Mouse (Mus musculus) intestine, embryonic 15.5 days (tissue): Measurements from ENCODE around the gene Tshz2. TPM values are rescaled to one million over a fixed set of nuclear protein-coding genes. Genes with fewer than 3 reads are reported as not detected.

ENCODE experiments used
- ATAC-seq: fragments of 200-750 bp; cut with Nextera tagmentation; 2 replicates; pipeline ENCODE4 v1.8.0; 2017; ENCODE audit warnings: moderate TSS enrichment, moderate library complexity
- H3K27ac ChIP-seq: fragments of 300-500 bp; sonication (generic); 2 replicates; pipeline ENCODE4 v1.5.1; 2015; ENCODE audit warnings: mild to moderate bottlenecking, inconsistent platforms
- H3K27me3 ChIP-seq: fragments of 300-500 bp; sonication (generic); replicated peaks from 2 replicates; pipeline ENCODE4 v1.6.1; 2015; ENCODE audit warnings: inconsistent platforms
- H3K36me3 ChIP-seq: fragments of 300-500 bp; sonication (generic); 2 replicates; pipeline ENCODE4 v1.6.1; 2015; ENCODE audit warnings: inconsistent platforms
- H3K4me1 ChIP-seq: fragments of 300-500 bp; sonication (generic); replicated peaks from 2 replicates; pipeline ENCODE4 v1.6.1; 2015; ENCODE audit warnings: inconsistent platforms
- H3K4me2 ChIP-seq: fragments of 300-500 bp; sonication (generic); replicated peaks from 2 replicates; pipeline ENCODE4 v1.6.1; 2015; ENCODE audit warnings: mild to moderate bottlenecking, inconsistent platforms
- H3K4me3 ChIP-seq: fragments of 300-500 bp; sonication (generic); replicated peaks from 2 replicates; pipeline ENCODE4 v1.5.1; 2015; ENCODE audit warnings: inconsistent platforms
- H3K9ac ChIP-seq: fragments of 300-500 bp; sonication (generic); 2 replicates; pipeline ENCODE4 v1.6.1; 2015; ENCODE audit warnings: inconsistent platforms
- H3K9me3 ChIP-seq: fragments of 300-500 bp; sonication (generic); 2 replicates; pipeline ENCODE4 v1.6.1; 2016; ENCODE audit warnings: inconsistent platforms
- WGBS: fragments of 180-500 bp; shearing (Covaris S2); methylation state at CpG from one replicate; pipeline ENCODE4 v1.1.7; 2015; 5-methylcytosine and 5-hydroxymethylcytosine counted together
- polyA plus RNA-seq: library from polyadenylated mRNA; unstranded; fragments of >200 nt; fragmentation: Nextera tagmentation; extraction: Ambion mirVana; gene quantifications from 2 replicates; pipeline ENCODE4 v1.2.1, GENCODE M21; 2015

The Tshz2 gene
- polyA plus RNA-seq, 1 experiment from 2014 or later, result 17.2 TPM

DNA sequence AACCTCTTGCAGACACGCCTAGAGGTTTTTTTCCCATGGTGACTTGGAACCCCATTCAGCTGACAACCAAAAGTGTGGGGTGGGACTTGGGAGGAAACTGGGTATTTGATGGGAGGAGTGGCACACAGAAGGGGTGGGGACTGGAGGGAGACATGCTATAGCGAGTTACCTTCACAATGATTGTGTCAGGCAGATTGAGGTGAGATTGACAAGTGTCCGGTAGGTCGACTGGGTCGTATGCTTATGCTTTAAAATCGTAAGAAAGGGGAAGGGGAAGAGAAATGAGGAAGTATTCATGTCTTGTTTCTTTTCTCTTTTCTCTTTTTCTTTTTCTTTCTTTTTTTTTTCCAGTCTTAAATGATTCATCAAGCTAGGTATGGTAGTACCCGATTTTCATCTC lies 236.7 kb downstream of the Tshz2 start:
- H3K9me3 ChIP-seq, result no peaks in the 10 kb centered on the region
- no peaks in the 10 kb centered on the region for H3K36me3 ChIP-seq
- WGBS, result 80% methylated on average over 7 of the region's 7 CpGs
- H3K4me3 ChIP-seq, result no peak overlapping the region
- H3K27me3 ChIP-seq, result no peaks in the 10 kb centered on the region
- no peak overlapping the region for H3K27ac ChIP-seq
- ATAC-seq, result no peak
- H3K4me2 ChIP-seq, result no peak overlapping the region
- H3K4me1 ChIP-seq, result no peaks in the 10 kb centered on the region
- H3K9ac ChIP-seq, result no peak overlapping the region

DNA sequence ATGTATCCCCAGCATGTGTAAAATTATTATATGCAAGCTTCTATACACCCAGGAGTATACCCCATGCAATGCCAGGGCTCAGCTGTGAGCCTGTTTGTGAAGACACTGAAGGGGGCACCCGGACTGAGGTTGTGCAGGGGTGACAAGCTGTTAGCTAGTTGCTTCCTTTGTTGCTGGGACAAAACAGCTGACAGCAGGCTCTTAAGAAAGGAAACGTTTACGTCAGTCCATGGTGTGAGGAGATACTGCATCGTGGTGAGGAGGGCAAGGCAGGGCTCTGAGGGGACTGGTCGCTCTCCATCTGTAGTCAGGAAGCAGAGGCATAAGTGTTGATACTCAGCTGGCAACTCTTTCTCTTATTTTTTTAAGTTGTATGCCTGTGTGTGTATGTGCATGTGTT lies 237.7 kb downstream of the Tshz2 start:
- no peak for ATAC-seq
- no peaks in the 10 kb centered on the region for H3K27me3 ChIP-seq

DNA sequence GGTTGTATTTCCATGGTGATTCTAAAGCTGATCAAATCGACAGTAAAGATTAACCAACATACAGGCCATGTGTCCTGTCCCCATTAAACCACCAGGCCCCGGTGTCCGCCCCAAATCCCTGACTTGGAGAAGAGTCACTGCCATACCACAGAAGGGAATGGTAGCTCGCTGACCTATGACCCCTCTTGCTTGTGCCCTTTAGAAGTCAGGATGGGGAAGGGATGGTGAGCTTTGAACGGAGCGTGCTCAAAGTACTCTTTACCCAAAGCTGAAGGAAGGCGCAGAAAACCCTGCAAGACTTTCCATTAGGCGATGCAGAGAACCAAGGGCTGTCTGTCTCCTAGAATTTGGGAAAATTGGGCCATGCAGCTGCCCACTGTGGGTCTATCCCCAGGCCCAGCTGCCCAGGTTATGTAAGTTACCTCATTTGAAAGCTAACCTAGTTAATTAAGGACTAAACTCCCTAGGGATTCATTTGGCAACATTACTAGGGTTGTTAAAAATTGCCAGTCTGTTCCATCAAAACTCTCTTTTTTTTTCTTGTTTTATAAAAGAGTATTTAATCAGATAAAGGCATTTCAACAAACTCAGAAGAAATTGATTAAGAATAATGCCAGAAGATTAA lies 238.7 kb downstream of the Tshz2 start:
- Histone ChIP-seq H3K9ac (no peak overlapping the region), H3K36me3 (no peaks in the 10 kb centered on the region), H3K4me1 (no peaks in the 10 kb centered on the region), H3K27ac (no peak overlapping the region), H3K4me2 (no peak overlapping the region), H3K9me3 (no peaks in the 10 kb centered on the region), H3K4me3 (no peak overlapping the region), H3K27me3 (no peaks in the 10 kb centered on the region)
- WGBS, result 88% methylated on average over 8 of the region's 8 CpGs
- ATAC-seq, result no peak

More for the DNA sequence above, 237.7 kb downstream of the Tshz2 start:
- 52% methylated on average over 5 of the region's 5 CpGs for WGBS
- no peaks in the 10 kb centered on the region for H3K36me3 ChIP-seq
- no peak overlapping the region for H3K27ac ChIP-seq
- no peaks in the 10 kb centered on the region for H3K4me1 ChIP-seq
- H3K4me3 ChIP-seq, result no peak overlapping the region
- H3K9ac ChIP-seq, result no peak overlapping the region
- H3K4me2 ChIP-seq, result no peak overlapping the region
- no peaks in the 10 kb centered on the region for H3K9me3 ChIP-seq

DNA sequence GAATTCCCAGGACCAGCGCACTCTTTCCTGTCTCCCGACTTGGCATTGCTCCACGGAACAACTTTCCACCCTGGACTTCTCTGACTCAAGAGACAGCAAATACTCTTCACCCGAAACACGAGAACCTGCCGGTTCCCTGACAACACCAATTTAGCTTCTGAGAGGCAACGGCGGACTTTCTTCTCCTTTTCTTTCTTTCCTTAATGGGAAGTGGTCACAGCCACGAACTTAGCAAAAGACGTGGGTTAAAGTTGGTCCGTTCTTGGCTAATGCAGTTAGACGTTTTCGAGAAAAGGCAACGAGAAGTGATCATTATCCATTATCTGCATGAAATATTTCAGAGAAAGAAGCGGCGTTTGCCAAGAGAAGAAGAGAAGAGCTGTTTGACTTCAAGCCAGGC lies 240.6 kb downstream of the Tshz2 start:
- WGBS, result 56% methylated on average over 16 of the region's 16 CpGs
- Histone ChIP-seq H3K4me1 (no peaks in the 10 kb centered on the region), H3K27ac (peak overlapping the region; percentile 36; the same call in 1 of the 2 replicates), H3K36me3 (no peaks in the 10 kb centered on the region), H3K4me3 (no peak overlapping the region), H3K4me2 (peak overlapping the region; percentile 19), H3K27me3 (no peaks in the 10 kb centered on the region), H3K9ac (no peak overlapping the region; the same call in 1 of the 2 replicates), H3K9me3 (no peaks in the 10 kb centered on the region)
- no peak for ATAC-seq

DNA sequence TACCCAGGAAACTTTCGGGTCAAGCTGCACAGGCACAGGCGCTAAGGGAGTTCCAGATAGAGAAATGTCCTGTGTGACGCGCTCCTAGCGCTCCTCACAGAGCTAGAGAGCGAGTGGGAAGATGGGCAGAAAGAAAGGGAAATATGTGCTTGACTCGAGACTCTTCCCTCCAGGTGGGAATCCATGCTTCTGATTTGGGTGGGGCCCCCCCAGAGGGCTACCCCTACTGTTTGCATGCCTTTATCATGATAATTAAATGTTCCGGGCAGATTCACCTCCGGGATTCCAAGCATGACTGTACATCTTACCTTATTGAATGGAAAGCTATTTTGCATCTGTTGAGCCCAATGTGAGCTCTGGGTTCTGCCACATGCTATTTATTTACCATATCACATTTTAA lies 255.1 kb downstream of the Tshz2 start:
- H3K27me3 ChIP-seq, result no peaks in the 10 kb centered on the region
- H3K9me3 ChIP-seq, result no peaks in the 10 kb centered on the region
- no peak for ATAC-seq
- no peak overlapping the region for H3K27ac ChIP-seq
- no peak overlapping the region for H3K4me2 ChIP-seq
- no peak overlapping the region for H3K4me3 ChIP-seq
- no peak overlapping the region for H3K9ac ChIP-seq
- no peaks in the 10 kb centered on the region for H3K4me1 ChIP-seq
- H3K36me3 ChIP-seq, result no peaks in the 10 kb centered on the region
- 85% methylated on average over 9 of the region's 9 CpGs for WGBS

DNA sequence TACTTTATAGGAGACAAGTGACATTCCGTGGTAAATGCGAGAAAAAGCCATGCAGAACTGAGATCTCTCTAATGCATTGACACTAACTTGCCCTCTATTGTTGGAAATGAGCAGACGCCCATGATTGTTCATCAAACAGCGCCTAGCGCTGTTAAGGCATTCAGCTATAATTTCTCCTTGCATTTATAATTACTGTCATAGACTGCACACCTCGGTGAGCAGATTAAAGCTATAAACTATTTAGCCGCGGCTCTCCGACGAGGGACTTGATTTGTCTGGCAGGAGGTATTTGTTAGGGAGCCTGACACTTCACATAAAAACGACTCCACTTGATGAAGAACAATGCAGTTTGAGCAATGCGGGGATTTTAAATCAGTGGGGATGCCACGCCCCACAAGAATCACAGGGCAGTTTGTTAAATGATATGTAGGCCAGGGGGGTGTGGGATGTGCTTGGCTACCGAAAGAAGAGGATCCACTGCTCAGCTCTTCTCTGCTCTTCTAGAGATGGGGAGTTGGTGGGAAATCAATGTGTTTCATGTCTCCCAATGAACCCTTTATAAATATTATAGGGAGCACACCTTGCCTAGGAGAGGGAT lies 259.7 kb downstream of the Tshz2 start:
- no peak overlapping the region for H3K27ac ChIP-seq
- no peak overlapping the region for H3K9ac ChIP-seq
- no peaks in the 10 kb centered on the region for H3K27me3 ChIP-seq
- WGBS, result 63% methylated on average over 14 of the region's 14 CpGs
- H3K4me1 ChIP-seq, result no peaks in the 10 kb centered on the region
- ATAC-seq, result no peak
- no peaks in the 10 kb centered on the region for H3K36me3 ChIP-seq
- H3K4me3 ChIP-seq, result no peak overlapping the region
- H3K9me3 ChIP-seq, result no peaks in the 10 kb centered on the region
- H3K4me2 ChIP-seq, result no peak overlapping the region

DNA sequence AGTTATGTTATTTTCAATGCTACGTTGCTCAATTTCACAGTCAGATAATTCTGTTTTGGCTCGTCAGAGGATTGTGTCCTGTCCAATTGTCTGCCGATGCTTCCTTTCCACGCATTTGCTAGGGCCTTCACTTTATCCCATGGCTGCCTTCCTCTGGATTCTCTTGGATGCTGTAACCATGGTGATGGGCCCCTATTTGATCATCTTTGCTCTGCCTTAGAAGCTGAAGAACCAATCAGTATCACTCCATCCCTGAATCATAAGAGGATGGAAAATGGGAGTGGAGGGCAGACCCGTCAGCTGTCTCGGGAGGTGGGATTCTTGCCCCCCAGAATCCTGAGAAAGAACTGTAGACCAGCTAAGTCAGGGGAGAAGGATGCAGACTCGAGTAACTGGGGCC lies 270.1 kb downstream of the Tshz2 start:
- peaks cover 15% of the 10 kb centered on the region for H3K4me1 ChIP-seq
- H3K9me3 ChIP-seq, result no peaks in the 10 kb centered on the region
- no peaks in the 10 kb centered on the region for H3K27me3 ChIP-seq
- 92% methylated on average over 7 of the region's 7 CpGs for WGBS
- H3K4me3 ChIP-seq, result no peak overlapping the region
- ATAC-seq, result no peak
- no peak overlapping the region for H3K4me2 ChIP-seq
- H3K9ac ChIP-seq, result no peak overlapping the region
- H3K27ac ChIP-seq, result no peak overlapping the region
- no peaks in the 10 kb centered on the region for H3K36me3 ChIP-seq

DNA sequence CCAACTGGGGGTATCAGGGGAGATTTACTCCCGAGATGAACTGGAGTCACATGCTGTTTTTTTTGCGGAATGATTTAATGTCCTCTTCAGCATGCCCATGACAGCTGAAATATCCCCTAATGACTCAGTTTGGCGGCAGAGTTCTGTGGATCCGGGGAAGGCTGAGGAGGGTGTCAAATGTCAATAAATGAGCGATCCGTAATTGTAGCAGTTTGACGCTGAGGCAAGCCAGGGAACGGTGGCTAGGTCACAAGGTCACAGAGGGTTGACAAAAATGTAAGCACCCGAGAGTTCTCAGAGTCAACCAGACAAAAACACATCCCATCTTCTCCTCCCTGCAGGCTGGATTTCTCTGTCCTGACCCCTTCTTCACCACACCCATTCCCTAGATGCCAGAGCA lies 273.6 kb downstream of the Tshz2 start:
- WGBS, result 10% methylated on average over 9 of the region's 9 CpGs
- H3K4me3 ChIP-seq, result no peak overlapping the region
- H3K27ac ChIP-seq, result no peak overlapping the region
- no peaks in the 10 kb centered on the region for H3K27me3 ChIP-seq
- H3K4me2 ChIP-seq, result no peak overlapping the region
- no peaks in the 10 kb centered on the region for H3K9me3 ChIP-seq
- ATAC-seq, result no peak
- H3K36me3 ChIP-seq, result no peaks in the 10 kb centered on the region
- no peak overlapping the region for H3K9ac ChIP-seq
- H3K4me1 ChIP-seq, result peaks cover 18% of the 10 kb centered on the region

DNA sequence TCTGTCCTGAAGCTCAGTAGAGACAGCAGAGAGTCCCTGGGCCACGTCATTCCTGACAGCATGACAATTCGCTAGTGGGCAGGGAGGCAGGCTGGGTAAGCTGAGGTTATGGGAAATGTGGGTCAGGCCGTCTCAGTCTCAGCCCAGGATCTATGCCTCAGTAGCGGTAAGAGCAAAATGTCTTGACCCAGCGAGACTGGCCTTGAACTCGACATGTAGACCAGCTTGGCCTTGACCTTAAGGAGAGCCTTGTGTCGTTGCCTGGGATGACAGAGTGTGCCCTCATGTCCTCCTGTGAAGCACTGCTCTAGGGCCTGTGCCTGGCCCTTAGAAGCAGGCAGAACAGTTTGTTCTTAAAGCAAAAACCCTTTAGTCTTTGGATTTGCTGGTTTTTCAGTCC lies 275.2 kb downstream of the Tshz2 start:
- no peaks in the 10 kb centered on the region for H3K27me3 ChIP-seq
- ATAC-seq, result no peak
- H3K36me3 ChIP-seq, result no peaks in the 10 kb centered on the region
- H3K4me3 ChIP-seq, result no peak overlapping the region
- no peaks in the 10 kb centered on the region for H3K9me3 ChIP-seq
- H3K27ac ChIP-seq, result no peak overlapping the region
- H3K4me1 ChIP-seq, result peaks cover 18% of the 10 kb centered on the region
- WGBS, result 77% methylated on average over 7 of the region's 7 CpGs
- H3K4me2 ChIP-seq, result no peak overlapping the region
- no peak overlapping the region for H3K9ac ChIP-seq

DNA sequence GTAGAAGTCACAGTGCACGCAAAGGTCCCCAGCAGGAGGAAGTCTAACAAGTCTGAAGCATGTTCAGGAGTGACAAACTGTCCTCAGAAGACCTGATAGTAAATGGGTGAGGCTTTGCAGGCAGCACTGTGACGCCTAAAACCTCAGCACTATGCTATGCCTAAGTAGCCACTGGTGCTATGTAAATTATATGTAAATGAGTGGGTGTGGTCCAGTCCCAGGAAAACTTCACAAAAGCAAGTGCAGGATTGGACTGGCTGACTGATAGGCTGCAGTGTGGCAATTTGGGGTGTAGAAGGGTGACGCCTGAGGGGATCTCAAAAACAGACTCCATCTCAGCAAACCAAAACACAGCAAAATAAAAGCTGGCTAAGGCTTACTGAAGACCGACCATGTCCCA lies 277.8 kb downstream of the Tshz2 start:
- 83% methylated on average over 4 of the region's 4 CpGs for WGBS
- no peaks in the 10 kb centered on the region for H3K36me3 ChIP-seq
- peaks cover 18% of the 10 kb centered on the region for H3K4me1 ChIP-seq
- H3K27me3 ChIP-seq, result no peaks in the 10 kb centered on the region
- H3K9ac ChIP-seq, result no peak overlapping the region
- no peak for ATAC-seq
- no peak overlapping the region for H3K27ac ChIP-seq
- no peak overlapping the region for H3K4me3 ChIP-seq
- no peaks in the 10 kb centered on the region for H3K9me3 ChIP-seq
- H3K4me2 ChIP-seq, result no peak overlapping the region

DNA sequence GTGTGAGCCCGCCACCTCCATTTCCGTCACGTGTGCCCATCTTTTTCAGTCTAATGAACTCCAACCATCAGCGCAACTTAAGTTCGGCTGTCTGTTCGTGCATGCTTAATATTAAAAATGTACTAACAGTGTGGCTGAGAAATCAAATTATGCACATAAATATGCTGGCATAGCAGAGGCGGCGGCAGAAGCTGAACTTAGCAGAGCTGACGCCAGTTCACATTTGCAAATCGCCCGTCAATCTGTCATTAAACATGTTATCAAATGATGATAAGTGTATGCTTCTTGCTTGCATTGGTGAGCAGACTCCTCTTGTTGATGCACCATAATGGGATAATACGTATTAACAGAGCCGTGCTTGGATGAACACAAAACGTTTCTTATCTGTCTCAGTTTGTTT lies 280.0 kb downstream of the Tshz2 start:
- Histone ChIP-seq H3K9ac (no peak overlapping the region), H3K9me3 (no peaks in the 10 kb centered on the region), H3K36me3 (no peaks in the 10 kb centered on the region), H3K4me1 (0 out of 2 replicates have a peak, but pooled peaks cover 3% of the 10 kb centered on the region), H3K27ac (no peak overlapping the region), H3K27me3 (no peaks in the 10 kb centered on the region), H3K4me2 (no peak overlapping the region), H3K4me3 (no peak overlapping the region)
- no peak for ATAC-seq
- WGBS, result 90% methylated on average over 14 of the region's 14 CpGs

DNA sequence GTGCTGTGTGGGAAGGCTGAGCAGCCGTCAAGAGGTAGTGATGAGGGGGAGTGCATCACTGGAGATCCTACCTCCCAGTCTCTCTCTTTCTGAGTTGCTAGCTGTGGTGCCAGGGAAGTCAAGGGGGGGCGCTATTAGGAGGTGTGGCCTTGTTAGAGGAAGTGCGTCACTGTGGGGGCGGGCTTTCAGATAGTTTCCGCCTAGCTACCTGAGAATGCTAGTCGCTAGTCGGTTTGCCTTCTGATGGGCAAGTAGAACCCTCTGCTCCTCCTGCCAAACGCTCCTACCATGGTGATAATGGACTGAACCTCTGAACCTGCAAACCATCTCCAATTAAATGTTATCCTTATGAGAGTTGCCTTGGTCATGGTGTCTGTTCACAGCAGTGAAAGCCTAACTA lies 282.1 kb downstream of the Tshz2 start:
- Histone ChIP-seq H3K4me3 (no peak overlapping the region), H3K27ac (no peak overlapping the region), H3K9me3 (no peaks in the 10 kb centered on the region), H3K27me3 (no peaks in the 10 kb centered on the region), H3K4me1 (peaks cover 3% of the 10 kb centered on the region; the same call in 1 of the 2 replicates), H3K4me2 (no peak overlapping the region), H3K36me3 (no peaks in the 10 kb centered on the region), H3K9ac (no peak overlapping the region)
- WGBS, result 87% methylated on average over 8 of the region's 8 CpGs
- no peak for ATAC-seq

DNA sequence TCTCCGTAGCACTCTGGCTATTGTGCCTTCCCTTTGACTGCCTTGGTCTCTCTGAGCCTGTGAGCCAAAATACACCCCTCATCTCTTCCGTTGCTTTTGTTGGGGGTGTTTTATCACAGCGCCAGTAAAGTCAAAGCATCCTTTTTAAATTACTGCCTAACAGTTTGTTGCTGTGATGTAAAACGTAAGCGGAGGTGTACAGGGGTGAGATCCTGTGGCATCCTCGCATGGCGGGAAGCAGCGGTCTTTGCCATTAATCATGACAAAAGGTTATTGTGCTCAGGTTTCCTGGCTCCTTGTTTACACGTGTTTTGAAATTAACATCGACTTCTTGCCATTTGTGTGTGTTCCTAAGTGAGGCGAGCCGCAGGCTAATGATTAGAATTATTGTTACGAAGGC lies 282.5 kb downstream of the Tshz2 start:
- WGBS, result 82% methylated on average over 13 of the region's 13 CpGs
- H3K9me3 ChIP-seq, result no peaks in the 10 kb centered on the region
- ATAC-seq, result no peak
- H3K36me3 ChIP-seq, result no peaks in the 10 kb centered on the region
- no peak overlapping the region for H3K9ac ChIP-seq
- H3K4me2 ChIP-seq, result no peak overlapping the region
- peaks cover 3% of the 10 kb centered on the region; the same call in 1 of the 2 replicates for H3K4me1 ChIP-seq
- H3K27me3 ChIP-seq, result no peaks in the 10 kb centered on the region
- no peak overlapping the region for H3K27ac ChIP-seq
- no peak overlapping the region for H3K4me3 ChIP-seq
